Mouse (Mus musculus) cerebellum, postnatal 14 days (tissue): ENCODE data around the gene 1600014C10Rik.

Experiments used
- DNase-seq, 2 experiments: peaks; one replicate each; pipeline ENCODE4 v3.0.0; 2021; ENCODE audit warnings: mixed read lengths in 2 of 2

1600014C10Rik gene

DNA sequence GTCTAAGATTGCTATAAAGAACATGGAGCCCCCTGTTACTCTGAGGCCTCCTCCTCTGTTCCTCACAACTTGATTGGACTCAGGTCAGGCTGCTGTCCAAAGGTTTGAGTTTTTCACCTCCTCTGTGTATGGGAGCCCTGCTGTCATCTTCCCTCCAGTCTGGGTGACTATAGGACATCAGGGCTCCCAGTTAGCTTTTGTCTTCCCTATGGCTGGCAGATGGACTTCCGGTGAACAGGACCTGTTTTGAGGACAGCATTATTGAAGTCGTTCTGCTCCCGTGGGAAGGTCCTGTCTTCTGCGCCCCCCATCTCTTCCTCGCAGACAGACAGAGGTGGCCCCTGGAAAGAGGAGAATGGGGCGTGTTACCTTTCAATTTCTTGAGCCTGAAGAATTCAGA, 1.8 kb downstream of the 1600014C10Rik start:
- DNase-seq: no peak

DNA sequence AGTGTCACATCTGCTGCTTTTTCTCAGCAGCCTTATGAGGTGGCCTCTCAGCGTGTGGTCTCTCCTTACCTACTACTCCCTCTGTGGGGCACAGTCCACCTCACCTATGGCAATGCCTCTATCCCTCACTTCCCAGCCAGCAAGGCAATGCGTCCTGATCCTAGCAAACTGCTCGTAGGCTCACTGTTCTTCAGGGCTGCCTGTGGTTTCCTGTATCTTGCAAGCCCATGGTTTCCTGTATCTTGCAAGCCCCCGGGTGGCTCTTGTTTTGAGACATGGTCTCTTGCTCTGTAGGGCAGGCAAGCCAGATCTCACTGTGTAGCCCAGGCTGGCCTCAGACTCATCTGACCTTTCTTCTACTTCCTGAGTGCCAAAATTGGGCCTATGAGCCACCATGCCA, 3.8 kb downstream of the 1600014C10Rik start:
- no peak for DNase-seq

DNA sequence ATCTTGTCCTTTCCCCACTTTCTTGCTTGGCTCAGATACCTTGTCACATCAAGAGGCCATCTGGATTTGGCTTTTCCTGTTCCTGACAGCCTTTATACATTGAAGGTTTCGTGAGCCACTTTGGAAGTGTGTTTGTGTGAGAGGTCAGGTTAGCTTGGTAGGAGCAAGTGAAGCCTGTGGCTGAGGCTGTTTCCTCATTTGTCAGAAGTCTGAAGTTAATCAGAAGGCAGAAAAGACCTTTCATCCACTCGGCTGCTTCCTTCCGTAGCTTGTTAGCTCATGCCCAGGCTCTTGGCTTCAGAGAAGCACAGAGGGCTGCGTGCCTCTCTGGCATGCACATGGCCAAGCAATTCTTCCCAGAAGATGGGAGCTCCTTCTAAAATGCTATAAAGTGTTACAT, 4.8 kb downstream of the 1600014C10Rik start:
- DNase-seq: peak in 1 of 2 experiments; percentile 55

DNA sequence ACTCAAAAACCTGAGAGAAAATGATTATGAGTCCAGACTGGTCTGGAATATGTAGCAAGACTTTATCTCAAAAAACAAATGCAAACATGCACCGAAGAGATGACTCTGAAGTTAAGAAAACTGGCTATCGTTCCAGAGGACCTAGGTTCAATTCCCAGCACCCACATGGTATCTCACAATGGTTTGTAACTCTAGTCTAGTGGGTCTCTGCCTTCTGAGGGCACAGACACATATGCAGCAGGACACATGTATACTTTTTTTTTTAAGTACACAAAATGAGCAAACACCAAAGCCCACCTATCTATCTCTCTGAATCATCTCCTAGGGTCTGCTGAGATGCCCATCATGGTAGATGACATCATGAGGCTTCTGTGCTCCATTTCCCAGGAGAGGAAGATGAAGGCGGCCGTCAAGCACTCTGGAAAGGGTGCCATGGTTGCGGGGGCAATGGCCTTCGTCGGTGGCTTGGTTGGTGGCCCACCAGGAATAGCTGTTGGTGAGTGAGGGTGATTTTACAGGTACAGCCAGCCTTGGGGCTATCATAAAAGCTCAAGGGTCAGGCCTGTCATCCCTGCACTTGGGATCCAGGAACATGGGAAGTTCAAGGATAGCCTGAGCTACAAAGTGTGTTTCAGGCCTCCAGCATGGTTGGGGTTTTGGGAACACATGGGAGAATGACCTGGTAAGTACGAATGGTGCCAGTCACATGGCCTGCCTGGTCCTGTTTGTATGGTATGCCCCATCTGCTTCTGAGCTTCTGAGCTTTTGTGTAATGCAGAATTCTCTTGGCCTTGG, 5.5 kb downstream of the 1600014C10Rik start:
- DNase-seq: no peak

DNA sequence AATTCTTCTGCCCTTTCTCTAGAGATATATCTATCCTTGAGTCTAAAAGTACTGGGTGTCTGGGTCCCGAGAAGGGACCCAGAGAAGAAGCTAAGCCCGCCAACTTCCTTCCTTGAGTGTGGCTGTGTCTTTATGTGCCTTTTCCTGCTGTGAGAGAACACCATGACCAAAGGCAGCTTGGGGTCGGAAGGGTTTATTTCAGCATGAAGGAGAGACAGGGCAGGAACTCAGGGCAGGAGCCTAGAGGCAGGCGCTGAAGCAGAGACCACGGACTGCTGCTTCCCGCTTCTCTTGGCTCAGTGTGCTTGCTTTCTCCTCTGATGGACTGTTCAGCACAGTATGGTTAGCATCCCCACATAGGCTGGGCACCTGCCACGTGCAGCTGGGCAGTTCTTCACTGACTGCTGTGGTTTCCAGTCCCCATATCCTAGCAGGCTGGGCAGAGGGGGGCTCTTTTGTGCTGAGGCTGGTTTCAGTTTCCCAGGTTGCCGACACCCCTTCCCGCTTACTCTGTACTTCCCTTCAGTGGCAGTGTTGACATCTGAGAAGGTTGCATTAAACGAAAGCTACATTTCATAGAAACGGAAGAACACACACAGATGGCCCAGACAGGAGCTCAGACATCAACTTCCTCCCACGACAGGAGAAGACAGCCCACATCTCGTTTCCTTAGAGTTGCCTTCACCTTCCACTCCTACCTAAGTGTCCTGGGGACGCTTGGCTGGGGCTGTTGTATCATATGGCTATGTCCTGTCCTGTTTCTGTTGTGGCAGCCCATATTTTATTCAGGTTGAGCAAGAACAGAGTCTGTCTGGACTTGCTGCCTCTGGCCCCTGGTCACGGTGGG, 6.3 kb downstream of the 1600014C10Rik start:
- no peak for DNase-seq

DNA sequence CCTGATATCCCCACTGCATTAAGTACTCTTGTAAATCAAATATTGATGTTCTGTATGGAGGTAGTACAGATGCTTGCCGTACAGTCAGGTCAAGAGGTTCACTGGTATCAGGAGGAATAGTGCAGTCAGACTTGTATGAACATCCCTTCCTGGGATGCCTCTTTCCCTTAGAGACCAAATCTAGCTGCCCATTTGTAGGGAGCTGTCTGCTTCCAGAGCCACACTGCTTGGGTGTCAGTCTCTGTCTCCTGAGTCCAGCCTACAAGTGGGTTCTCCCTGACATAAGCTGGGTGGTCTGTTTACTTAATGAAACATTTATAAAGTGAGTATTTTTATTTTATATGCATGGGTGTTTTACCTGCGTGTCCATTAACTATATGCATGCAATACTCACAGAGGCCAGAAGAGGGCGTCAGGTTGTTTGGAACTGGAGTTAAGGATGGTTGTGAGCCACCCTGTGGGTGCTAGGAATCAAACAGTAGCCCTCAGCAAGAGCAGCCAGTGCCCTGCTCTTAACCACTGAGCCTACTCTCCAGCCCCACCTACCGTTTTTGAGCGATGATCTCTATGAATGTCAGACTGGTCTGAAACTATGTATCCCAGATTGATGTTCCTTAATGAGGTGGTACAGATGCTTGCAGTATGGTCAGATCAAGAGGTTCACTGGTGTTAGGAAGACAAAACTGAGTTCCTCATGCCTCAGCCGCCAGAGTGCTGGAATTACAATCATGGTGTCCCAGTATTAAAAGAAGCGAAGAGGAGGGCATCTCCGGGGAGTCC, 7.2 kb downstream of the 1600014C10Rik start:
- no peak for DNase-seq

DNA sequence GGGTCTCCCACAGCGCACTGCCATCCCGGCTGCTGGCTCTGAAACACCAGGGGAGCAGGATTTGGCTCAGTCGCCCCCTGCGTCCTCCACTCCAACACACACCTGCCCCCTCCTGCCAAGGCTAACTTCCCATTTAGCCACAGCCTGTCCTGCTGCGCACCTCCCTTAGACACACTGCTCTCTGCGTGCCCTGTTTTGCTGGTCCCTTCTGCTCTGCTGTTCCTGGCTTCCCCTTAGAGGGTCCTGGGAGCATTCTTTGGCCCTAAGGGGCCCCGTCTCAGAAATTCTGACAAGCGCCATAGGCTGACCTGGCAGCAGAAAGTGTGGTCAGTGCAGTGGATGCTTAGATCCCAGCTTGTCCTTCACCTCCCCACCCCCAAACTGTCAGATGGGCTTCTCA, 8.1 kb downstream of the 1600014C10Rik start:
- no peak for DNase-seq

DNA sequence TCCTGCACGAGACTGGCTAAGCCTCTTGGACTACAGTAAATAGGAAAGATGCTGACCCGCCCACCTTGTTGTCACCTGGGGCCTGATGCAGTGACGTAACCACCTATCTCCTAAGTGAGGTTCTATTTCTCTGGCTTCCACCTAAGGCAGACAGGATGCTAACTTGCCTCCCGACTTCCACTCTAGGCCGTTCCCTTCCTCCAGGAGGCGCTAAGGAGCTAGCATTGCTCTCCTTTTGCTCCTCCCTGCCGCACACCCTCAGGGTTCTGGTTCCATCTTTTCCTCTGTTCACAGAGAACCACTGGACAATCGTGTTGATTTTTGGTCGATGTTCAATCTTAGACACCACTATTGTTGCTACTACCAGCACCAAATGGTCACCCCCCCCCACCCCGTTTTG, 8.6 kb downstream of the 1600014C10Rik start:
- peak in 1 of 2 experiments; percentile 73 for DNase-seq

DNA sequence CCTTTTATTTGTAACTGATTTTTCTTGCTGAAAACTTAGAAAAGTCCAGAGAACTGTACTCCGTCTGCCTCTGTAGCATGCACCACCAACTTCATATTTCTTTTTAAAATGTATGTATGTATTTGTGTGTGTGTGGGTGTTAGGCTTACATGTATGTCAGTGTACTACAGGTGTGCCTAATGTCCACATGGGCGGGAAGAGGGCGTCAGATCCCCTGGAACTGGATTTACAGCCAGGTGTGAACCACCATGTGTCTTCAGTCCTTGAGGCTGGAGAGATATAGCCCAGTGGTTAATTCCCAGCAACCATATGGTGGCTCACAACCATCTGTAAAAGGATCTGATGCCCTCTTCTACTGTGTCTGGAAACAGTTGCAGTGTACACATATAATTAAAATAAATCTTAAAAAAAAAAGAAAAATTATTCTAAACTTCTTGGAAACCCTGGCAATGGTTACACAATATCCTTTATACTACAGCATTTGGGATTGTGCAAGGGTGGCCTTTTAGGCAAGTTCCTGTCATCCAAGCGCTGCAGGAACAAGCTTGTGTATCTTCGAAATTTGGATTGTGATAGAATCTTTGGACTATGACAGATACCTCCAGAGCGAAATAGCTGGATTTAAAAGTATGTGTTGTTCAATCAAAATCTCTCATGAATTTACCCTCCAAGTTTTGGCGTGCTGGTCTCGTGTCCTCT, 17.0 kb downstream of the 1600014C10Rik start:
- no peak for DNase-seq

DNA sequence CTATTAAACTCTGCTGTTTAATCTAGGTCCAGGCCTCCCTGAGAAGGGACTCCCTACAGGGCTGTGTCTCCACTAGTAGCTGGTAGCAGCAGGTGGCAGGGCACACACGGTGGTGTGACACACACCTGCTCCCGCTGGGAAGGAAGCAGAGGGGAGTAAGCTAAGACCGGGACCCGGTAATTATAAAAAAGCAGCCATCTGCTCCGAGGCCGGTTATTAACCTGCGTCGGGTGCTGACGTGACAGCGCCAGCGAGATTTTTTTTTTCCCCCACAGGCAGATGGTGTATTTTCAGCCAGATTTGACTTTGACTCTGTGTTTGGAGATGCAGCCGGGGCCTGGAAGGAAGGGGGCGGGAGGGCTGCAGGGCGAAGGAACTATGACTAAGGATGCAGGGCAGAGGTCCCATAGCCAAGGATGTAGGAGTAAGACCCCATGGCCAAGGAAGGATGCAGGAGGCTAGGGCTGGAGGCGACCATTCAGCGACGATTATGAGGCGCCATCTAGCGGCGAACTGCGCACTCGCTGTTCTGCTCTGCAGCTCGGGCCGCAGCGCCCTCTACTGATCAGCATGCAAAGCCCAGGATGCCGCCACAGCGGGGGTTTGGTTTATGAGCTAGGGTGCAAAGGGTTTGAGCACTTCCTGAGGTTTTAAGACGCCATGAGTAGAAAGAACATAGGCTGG, 17.7 kb downstream of the 1600014C10Rik start:
- DNase-seq: peak; percentile 97 to 98

DNA sequence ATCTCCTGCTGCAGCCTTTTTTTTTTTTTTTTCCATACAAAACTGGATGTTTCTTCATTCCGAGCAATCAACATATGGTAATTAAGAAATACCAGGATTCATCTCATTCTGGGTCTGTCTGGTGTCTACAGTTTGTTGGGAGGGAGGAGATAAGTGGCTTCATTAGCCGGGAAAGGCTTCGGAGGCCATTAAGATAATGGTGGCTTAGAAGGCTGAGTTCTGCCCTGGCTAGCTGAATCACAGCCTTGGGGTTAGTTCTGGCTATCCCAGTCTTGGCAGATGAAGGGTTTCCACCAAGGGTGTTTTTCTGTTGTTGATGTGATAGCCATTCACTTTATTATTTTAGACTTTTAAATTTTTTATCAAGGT, 18.3 kb downstream of the 1600014C10Rik start:
- peak in 1 of 2 experiments; percentile 41 for DNase-seq

DNA sequence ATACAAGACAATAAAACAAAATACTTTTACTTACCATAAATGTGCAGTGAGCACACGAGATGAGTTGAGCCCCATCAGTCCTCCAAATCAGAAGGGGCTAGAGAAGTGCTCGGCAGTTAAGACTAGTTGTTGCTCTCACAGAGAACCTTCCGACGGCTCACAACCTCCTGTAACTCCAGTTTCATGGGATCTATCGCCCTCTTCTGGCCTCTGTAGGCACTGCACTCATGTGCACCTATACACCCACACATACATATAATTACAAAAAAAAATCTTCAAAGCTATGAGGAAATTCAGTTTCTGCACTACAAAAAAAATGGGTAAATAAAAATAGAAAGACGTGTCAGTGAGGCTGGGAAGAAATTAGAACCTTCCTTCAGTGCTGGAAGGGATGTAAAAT, 21.3 kb downstream of the 1600014C10Rik start:
- peak in 1 of 2 experiments; percentile 56 for DNase-seq

DNA sequence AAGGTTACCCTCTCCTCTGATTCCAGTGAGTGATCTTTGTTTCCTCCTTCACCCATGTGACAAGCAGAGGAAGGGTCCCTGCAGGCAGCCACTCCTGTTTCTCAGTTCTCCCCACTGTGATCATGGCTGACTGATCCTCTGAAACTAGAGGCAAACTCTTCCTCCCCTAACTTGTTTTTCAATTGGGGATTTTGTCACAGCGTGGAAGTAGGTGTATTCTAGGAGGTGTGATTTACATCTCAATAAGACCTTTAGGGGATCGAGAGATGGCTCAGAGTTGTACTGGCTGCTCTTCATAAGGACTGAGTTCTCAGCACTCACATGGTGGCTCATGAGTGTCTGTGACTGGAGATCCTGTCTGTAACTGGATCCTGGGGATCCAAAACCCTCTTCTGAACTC, 22.8 kb downstream of the 1600014C10Rik start:
- DNase-seq: no peak

DNA sequence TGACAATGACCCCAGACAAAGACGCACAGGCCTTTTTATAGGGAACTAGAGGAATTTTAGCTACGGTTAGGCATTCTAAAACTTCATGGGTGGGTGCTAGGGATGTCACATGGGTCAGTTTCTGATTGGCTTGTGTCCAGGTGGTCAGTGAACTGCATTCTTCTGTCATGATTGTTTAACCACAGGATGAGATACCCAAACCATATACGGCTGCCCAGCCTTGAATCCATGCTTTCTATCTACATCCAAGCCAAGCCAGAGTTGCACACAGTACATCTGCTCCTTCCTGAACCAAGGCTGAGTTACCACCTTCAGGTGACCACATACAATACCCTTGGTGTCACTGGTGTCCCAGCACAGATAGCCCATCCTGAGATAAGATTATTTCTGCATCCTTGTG, 23.5 kb downstream of the 1600014C10Rik start:
- no peak for DNase-seq

DNA sequence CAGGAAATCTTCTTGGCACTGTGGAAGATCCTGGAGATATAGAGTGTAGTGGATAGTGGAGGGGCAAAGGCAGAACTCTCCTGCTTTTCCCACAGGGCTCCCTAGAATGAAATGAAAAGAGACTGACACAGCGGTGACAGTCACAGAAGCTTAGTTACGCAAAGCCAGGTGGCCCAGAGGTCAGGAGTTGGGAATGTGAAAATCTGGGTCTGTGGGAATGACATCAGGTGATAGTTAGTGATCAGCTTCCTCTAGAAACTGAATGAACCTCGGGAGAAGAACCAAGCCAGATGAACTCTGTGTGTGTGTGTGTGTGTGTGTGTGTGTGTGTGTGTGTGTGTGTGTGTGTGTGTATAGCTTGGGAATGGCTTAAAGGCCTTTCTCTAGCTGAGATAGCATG, 26.0 kb downstream of the 1600014C10Rik start:
- DNase-seq: no peak

DNA sequence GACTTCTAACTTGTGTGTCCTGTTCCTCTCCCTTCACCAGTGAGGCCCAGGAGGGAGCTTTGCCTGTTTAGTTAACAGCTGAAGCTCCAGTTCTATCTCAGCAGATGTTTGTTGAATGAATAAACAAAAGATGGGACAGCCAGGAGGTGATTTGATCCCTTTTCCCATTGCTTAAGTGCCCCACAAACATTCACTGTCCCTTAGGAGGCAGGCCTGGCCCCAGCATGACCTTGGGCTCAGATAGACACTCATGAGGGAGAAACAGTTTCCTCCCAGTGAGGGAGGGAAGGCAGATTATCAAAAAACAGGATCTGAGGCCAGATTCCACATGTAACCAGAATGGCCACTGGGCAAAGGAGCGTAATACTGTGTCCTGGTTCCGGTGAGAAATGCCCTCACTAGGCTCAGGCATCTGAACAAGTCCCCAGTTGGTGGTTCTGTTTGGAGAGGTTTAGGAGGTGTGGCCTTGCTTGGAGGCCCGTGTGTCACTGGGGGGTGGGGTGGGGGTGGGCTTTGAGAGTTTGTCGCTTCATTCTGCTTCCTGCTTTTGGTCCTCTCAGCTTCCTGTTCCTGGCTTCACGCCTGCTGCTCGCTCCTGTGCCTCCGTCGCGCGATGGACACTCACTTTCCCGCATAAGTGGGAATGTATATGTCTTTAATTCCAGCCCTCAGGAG, 26.6 kb downstream of the 1600014C10Rik start:
- no peak for DNase-seq

DNA sequence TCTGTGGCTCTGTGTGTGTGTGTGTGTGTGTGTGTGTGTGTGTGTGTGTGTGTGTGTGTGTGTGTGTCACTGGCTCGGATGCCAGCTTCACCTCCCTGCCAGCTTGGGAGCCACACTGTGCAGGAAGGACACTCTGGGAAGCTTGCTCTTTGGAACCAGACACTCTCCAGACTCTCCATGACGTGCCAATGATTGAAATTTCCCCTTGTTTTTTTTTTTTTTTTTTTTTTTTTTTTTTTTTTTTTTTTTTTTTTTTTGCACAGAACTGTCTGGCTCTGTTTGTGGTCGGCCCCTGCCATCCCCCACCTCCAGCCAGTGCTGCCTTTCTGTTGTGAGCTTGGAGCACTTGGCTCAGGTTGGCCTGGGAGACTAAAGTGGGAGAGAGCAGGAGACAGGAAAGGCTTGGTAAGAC, 29.6 kb downstream of the 1600014C10Rik start:
- peak; percentile 72 to 76 for DNase-seq

DNA sequence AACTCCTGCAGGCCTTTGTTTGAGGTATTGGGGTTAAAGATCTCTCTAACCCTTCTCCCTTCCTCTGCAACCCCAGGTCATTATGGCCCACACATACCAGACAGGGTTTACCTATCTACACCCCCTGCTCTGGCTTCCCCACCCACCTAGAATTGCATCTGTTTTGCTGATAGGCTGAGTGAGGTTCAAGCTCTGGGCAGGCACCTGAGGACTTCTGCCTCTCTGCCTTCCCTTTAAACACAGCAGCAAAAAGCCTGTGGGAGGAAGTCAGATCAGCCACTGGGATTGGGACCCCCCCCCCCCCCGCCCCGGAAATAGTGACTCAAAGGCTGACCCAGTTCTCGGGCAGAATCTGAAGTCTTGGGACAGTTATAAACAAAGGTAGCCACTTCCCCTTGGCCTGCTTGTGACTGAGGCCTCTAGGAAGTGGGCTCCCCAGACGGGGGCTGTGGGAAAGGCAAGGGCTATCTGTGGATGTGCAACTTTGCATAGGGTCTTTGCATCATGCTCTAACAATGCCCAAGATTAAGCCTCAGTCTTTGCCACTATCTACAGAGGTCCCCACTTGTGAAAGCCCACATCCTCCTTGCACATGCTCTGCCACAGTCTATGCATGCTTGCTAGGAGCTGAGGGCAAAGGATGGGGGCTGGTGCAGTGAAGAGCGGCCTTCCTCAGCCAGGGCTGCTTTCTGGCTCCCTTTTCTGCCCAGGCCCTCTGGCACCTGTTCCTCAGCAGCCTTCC, 31.6 kb downstream of the 1600014C10Rik start:
- DNase-seq: no peak

DNA sequence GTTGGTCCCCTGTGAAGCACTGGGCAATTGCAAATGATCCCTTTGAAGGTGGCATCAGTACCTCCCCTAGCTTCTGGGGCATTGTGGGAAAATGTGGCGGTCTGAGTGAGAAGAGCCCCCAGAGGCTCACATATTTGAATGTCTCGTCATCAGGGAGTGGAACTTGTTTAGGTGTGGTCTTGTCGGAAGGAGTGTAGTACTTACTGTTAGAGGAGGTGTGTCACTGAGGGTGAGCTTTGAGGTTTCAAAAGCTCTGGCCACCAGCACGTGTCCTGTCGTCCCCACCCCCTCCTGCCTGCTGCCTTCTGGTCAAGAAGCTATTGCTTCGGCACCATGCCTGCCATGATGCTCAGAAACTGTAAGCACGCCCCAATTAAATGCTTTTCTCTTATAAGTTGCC, 32.3 kb downstream of the 1600014C10Rik start:
- DNase-seq: no peak

DNA sequence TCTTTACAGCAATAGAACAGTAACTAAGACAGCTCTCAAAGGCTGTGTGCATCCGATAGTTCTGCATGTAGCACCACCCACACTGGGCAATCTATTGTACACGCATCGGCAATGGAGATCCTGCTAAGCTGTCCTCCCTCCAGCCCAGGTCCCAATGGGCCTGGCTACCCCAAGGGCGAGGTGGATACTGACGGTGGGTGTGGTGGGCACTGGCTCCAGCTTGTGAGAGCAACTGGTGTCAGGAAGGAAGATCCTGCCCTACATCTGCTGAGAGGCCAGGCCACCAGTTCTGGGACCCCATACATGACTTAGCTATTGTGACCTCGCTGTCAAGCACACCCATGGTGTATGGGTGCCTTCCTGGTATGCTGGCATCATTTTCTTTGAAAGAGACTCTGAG, 32.7 kb downstream of the 1600014C10Rik start:
- no peak for DNase-seq
